Mouse (Mus musculus) left cerebral cortex, adult 11 months (tissue): ENCODE results near the gene Pgap3.

Experiments used
- DNase-seq: peaks from one replicate; pipeline ENCODE4 v3.0.0; 2022; ENCODE audit warnings: low spot score

The Pgap3 gene

DNA sequence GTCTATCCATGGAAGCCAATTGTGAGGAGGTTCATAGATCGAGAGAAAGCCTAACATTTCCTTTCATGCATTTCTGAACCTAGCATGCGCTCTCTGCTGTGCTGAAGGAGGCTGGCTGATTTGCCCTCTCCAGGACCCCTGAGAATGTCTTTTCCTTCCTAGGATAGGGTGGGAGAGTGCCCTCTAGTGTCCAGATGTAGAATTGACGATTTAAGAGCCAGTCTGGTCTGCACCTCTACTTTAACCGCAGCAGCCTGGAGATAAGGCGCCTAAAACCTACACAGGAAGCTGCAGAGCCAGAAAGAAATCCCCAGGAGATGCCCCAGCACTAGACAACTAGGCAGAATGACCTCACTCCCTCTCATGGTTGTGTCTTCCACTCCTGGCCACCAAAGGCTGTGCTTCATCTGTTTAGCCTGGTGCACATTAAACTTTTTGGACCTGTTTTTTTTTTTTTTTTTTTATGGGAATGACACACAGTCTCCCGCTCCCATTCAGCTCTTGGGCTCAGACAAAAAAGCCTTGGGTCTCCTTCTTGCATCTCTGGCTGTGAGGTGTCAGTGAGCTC, 44.5 kb downstream of the Pgap3 start:
- no peak for DNase-seq

DNA sequence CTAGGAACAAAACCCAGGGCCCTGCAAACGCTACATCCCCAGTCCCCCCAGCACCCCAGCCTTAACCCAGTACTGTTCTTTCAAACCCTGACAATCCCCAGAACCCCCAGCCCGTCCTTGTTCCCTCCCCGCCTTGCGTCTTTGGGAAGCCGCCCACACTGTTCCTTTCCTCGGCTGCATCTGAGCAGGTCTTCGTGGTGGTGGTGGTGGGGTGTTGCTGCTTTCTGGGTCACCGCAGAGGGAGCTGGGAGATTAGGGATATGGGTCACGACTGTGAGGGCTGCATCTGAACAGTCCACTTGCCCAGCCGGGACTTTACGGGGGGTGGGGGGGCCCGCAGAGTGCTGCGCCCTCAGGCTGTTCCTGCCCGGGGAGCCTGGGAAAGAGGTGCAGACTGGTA, 45.8 kb downstream of the Pgap3 start:
- DNase-seq = no peak

- DNase-seq = no peak
Observed at GRCm38 (mm10) chr11:98353651-98354211, 46.6 kb downstream of the Pgap3 start.

- DNase-seq = no peak
Observed at GRCm38 (mm10) chr11:98352272-98352990, 47.9 kb downstream of the Pgap3 start.

- DNase-seq = no peak
Observed at GRCm38 (mm10) chr11:98349308-98349707, 51.0 kb downstream of the Pgap3 start.

DNA sequence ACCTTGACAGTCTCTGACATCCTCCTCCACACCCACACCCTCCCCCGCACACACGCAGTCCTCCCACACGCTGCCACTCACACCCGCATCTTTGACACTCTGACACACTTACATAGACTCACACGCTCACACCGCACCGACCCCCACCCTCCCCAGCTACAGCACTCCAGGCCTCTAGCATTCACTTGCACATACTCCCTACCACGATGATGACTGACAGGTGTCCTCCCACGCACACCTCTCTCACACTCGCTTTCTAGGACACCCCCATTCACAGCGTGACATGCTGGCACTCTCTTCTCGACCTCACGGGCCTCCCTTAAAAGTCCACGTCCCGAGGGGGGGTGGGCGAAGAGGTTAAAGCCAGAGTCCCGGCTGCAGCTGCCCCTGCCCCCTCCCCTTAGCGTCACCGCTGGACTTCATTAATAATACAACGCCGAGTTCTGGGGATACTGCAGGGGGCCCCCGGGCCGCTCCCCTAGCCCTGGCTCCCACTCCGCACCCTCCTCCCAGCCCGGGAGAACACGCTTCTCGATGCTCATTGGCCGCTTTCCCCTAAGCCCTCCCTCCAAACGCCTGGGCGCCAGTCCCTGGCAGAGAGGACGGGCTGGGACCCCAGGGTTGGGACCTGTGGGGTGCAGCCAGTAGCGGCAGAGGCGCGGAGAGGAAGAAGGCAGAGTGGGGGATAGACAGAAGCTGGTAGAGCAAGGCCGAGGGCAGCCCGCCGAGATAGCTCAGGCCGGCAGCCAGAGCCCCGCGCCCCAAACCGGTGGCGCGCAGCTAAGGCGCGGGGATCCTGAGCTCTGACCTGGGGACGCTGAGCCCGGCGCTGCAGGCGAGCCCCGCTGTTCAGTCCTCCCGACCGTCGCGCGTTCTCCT, 52.0 kb downstream of the Pgap3 start, which contains the start of gene Ppp1r1b:
Ppp1r1b (plus strand) TSS at position 322 of the 879 bp plus-strand sequence.
- DNase-seq = no peak

DNA sequence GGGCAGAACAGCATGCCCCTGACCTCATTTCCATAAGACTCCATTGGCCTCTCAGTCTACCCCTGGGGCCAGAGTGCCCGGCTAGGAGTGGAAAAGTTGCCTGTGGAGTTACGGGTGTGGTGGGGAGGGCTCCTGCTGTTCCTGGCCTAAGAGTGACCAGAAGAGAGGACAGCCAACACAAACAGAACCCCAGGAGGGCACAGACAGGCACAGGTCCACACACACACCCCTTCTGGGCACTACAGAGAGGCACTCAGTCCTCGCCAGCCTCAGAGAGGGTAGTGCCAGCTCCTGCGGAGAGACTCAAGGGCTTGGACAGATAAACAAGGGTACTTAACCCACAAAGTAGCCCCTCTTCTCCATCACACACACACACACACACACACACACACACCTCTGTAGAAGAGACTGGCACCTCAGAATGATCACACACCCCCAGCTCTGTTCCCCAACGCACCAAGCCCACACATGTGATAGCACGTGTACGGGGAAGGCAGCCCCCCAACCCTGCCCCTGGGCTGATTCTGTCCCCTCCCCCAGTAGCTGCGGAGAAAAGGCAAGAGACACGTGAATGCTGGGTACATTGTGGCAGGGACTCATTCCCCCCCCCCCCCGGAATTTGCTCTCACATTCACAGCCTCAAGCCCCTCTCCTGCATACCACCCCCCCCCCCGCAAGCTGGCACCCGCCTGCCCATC, 52.8 kb downstream of the Pgap3 start:
- no peak for DNase-seq

GRCm38 (mm10) chr11:98346168-98346567, 54.1 kb downstream of the Pgap3 start:
- no peak for DNase-seq

DNA sequence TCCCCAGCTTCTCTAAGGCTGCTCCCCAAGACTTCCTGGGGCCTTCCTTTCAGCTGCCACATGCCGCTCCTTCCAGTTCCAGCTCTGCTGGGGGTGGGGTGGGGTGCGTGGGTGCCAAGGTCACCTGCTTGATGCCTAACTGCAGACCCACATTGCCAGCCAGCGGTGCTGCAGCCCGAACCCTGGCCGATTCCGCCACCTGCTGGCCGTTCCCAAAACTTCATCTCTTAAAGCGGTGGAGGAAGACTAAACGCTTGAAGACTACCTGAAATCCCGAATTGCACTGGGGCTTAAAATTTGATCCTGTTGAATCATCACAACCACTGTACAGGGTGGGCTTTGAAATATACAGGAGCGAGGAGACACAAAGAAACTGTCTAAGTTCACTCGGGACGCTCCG, 55.0 kb downstream of the Pgap3 start:
- DNase-seq = no peak

GRCm38 (mm10) chr11:98342000-98342945, 58.0 kb downstream of the Pgap3 start:
- DNase-seq = peak; percentile 93

DNA sequence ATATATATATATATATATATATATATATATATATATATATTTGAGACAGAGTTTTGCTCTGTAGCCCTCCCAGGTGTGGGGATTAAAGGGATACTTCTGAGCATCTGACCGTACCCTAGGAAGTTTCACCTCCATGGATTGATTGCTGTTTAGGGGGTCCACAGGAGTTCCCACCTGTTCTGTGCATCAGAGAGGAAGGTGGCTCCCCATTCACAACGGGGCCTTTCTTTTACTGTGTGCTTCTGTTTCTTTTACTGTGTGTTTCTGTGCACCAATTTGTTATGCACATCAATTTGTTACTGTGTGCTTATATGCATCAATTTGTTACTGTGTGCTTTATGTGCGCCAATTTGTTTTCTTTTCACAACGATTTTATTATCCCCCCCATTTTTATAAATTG, 59.1 kb downstream of the Pgap3 start:
- no peak for DNase-seq

DNA sequence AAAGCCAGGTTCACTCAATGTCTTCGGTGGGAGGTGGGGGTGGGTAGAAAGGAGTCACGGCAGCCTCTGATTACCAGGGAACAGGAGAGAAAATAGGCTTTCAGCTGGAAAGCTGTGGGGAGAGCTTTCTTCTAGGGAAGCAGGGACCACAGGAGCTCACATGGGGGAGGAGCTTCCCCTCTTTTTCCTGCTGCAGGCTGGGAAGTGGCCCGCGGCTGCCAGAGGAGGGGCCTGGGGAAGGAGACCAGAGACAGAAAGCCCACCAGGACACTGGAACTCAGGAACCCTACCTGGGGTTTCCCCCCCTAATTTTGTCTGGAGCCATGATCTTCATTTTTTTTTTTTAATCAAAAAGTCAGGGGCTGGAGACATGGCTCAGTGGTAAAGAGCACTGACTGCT, 59.7 kb downstream of the Pgap3 start:
- DNase-seq = no peak

- no peak for DNase-seq
Observed at GRCm38 (mm10) chr11:98339679-98340287, 60.5 kb downstream of the Pgap3 start.

- DNase-seq = no peak
Observed at GRCm38 (mm10) chr11:98339071-98339501, 61.2 kb downstream of the Pgap3 start.
